Mouse (Mus musculus) embryonic fibroblast, embryonic 13.5 days (primary cell): ENCODE data around the gene Shbg.

Experiments
- CTCF ChIP-seq: IDR thresholded peaks from 2 replicates; pipeline ENCODE4 v1.5.1; 2011; ENCODE audit warnings: mild to moderate bottlenecking, control low read depth, low read length, moderate library complexity, borderline replicate concordance; ENCODE audit not compliant: insufficient read depth
- POLR2A ChIP-seq: IDR thresholded peaks from 2 replicates; pipeline ENCODE4 v1.6.1; 2011; ENCODE audit warnings: low read depth, mild to moderate bottlenecking, control low read depth, low read length, moderate library complexity

- TF ChIP-seq CTCF: no peak
- no peak for TF ChIP-seq POLR2A
Measured at GRCm38 (mm10) chr11:69663795-69664194, 46.1 kb upstream of the Shbg start.
